Mouse (Mus musculus) liver, postnatal 0 days (tissue): Measurements from ENCODE around the gene Ins2.

Experiments used
- CTCF ChIP-seq: sonication (generic); IDR thresholded peaks from 2 replicates; pipeline ENCODE4 v1.5.1; 2016; ENCODE audit warnings: antibody characterized with exemption, low read depth
- EP300 ChIP-seq: IDR thresholded peaks from 2 replicates; pipeline ENCODE4 v1.6.1; 2016; ENCODE audit warnings: antibody characterized with exemption, low read depth, mild to moderate bottlenecking

DNA sequence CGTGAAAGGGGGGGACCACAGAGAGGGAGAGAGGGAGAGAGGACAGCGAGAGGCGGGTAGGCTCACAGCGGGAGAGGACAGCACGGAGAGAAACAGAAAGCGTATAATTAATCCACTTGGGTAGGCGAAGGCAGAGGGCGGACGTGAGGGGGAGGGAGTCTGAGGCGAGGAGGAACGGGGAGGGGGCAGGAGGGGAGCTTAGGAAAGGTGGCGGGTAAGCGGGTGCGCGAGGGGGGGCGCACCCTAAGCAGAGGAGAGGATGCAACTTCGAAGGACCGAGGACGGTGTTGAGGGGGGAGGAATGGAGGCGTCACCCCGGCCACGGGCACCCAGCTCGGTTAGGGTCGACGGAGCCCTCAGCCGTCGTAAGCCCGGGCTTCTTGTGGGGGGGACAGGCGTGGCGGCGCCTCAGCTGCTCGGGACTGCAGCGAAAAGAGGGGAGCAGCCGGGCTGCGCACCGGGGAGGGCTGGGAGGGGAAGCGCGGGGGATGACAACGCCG, 84.5 kb downstream of the Ins2 start:
- no peak for TF ChIP-seq CTCF
- TF ChIP-seq EP300 = no peak
